16 mouse cellular contexts compared by ENCODE assay signal in genomic region chr17:80546227-80546626, GRCm38 (mm10).
"Had no signal": no experiment of that assay in that cellular context is flagged by ENCODE, and none has a peak within 500 bp of the region (broad histone marks: within the 10 kb centered on the region; RNA-seq: fewer than 3 reads in every experiment).

No protein-coding gene starts in this region.

- H3K4me2 ChIP-seq: lung, embryonic 15.5 days; midbrain, embryonic 11.5 days; midbrain, embryonic 13.5 days; midbrain, embryonic 15.5 days; neural tube, embryonic 12.5 days; stomach, embryonic 15.5 days had no signal

- H3K4me3 ChIP-seq: lung, embryonic 15.5 days; megakaryocyte, embryonic 14.5 days; midbrain, embryonic 13.5 days; midbrain, embryonic 15.5 days; neural tube, embryonic 12.5 days; stomach, embryonic 15.5 days had no signal

- H3K4me1 ChIP-seq: lung, embryonic 15.5 days; midbrain, embryonic 13.5 days; midbrain, embryonic 15.5 days; neural tube, embryonic 12.5 days; stomach, embryonic 15.5 days had no signal

- H3K27ac ChIP-seq: lung, embryonic 15.5 days; macrophage; midbrain, embryonic 13.5 days; midbrain, embryonic 15.5 days; neural tube, embryonic 12.5 days; stomach, embryonic 15.5 days had no signal

- H3K27me3 ChIP-seq: lung, embryonic 15.5 days; midbrain, embryonic 13.5 days; midbrain, embryonic 15.5 days; neural tube, embryonic 12.5 days; stomach, embryonic 15.5 days had no signal

- DNase-seq: lung, adult 2 months; lung, postnatal 14 days; lung, postnatal 36 days; right cerebral cortex, postnatal 14 days; thymus, adult 18-20 months; thymus, postnatal 14 days; thymus, postnatal 36 days had no signal

- H3K36me3 ChIP-seq: lung, embryonic 15.5 days; midbrain, embryonic 13.5 days; midbrain, embryonic 15.5 days; neural tube, embryonic 12.5 days; stomach, embryonic 15.5 days had no signal

- H3K9me3 ChIP-seq: lung, embryonic 15.5 days; megakaryocyte, embryonic 14.5 days; midbrain, embryonic 13.5 days; midbrain, embryonic 15.5 days; neural tube, embryonic 12.5 days; stomach, embryonic 15.5 days had no signal

- H3K9ac ChIP-seq: lung, embryonic 15.5 days; midbrain, embryonic 13.5 days; midbrain, embryonic 15.5 days; neural tube, embryonic 12.5 days; stomach, embryonic 15.5 days had no signal

- ATAC-seq: lung, postnatal 0 days; midbrain, embryonic 13.5 days; midbrain, embryonic 15.5 days had no signal
